Mouse (Mus musculus) megakaryocyte-erythroid progenitor cell, adult 5-6 weeks (primary cell): ENCODE results near the gene Spock2. TPM values are rescaled to one million over a fixed set of nuclear protein-coding genes. Genes with fewer than 3 reads are reported as not detected.
"Not testable (repeated sequence)": the region's sequence is repeated elsewhere in the genome, so short reads cannot be mapped to it uniquely, and the experiment has no call there.

Experiments used
- ATAC-seq: replicated peaks from 2 replicates; pipeline ENCODE4 v1.8.0; 2016; ENCODE audit warnings: mild to moderate bottlenecking, inconsistent platforms; ENCODE audit not compliant: severe bottlenecking, poor library complexity, low FRiP score, low TSS enrichment
- total RNA-seq, 2 experiments: library from RNA; stranded (forward) in 1 of 2; stranded (reverse) in 1 of 2; fragments of 200-1000, 215-1000 nt in 1 of 2; fragments of >200 nt in 1 of 2; fragmentation: Nextera tagmentation in 1 of 2; gene quantifications; 2 replicates each; pipeline ENCODE4 v1.2.3; 2014 to 2017

Gene Spock2
- total RNA-seq, 2 experiments from 2014 or later: 0.11 to 0.33 TPM

GRCm38 (mm10) chr10:60106531-60107186 is 640 bp downstream of the Spock2 start:
- ATAC-seq: peak; percentile 26

GRCm38 (mm10) chr10:60107448-60107847 is 1.4 kb downstream of the Spock2 start:
- ATAC-seq: no peak

DNA sequence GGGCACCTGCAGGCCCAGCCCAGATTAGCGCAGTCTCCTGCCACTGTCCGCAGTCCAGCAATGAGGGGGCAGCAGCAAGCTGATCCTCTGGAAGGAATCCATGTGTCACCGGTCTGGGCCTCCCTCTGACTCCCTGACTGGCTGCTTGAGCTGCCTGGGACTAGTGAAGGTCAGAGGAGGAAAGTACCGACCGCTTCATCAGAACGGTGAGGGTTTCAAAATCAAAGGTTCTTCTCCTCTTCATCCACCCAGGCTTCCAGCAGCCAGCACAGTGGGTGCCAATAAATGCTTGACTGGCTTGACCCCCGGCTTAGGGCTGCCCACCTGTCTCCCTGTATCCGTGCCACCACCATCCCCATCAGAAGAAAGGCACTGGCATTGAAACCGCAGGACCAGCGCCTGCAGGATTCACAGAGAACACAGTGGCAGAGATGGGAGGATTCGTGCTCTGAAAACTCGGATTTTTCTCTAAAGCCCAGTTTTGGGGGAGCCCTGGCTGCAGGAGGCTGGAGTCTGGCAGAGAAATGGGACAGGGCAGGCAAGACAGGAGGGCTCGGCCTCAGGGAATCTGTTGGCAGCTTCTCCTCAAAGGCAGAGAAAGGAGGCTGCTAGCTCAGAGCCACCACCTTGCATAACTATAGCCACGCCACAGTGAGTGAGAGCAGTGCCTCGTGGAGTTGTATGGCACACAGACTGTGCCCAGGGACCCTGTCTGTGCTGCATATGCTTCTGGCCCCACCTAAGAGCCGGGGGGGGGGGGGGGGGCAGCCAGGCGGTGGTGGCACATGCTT is 2.5 kb downstream of the Spock2 start:
- ATAC-seq: no peak

GRCm38 (mm10) chr10:60109336-60109735 is 3.3 kb downstream of the Spock2 start:
- no peak for ATAC-seq

GRCm38 (mm10) chr10:60109989-60110388 is 4.0 kb downstream of the Spock2 start:
- no peak for ATAC-seq

DNA sequence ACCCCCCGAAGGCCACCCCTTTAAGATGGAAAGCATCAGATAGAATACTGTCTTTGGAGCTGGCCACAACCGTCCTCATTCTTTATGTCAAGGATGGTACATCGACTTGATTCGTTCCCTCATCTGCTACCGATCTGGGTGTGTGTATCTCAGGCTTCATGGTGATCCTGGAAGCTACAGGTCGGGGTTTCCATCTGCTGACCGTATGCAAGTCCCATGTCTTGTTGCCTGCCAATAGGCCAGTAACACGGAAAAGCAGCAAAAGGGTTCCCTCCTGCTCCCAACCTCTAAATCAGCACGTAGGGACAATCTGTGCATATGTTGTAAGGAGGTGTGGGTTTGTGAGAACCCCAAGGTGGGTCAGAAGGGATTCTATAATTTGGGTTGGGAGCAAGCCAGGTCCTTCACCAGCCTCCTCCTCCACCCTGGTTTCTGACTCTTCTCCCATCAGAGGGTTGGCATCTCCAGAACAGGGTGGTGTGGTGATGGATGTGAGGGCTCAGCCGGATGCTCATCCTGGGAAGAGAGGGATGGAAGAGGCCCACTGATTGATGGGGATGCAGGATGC is 5.0 kb downstream of the Spock2 start:
- no peak for ATAC-seq

- ATAC-seq: no peak
These were observed 8.1 kb downstream of the Spock2 start for GRCm38 (mm10) chr10:60113965-60114690.

DNA sequence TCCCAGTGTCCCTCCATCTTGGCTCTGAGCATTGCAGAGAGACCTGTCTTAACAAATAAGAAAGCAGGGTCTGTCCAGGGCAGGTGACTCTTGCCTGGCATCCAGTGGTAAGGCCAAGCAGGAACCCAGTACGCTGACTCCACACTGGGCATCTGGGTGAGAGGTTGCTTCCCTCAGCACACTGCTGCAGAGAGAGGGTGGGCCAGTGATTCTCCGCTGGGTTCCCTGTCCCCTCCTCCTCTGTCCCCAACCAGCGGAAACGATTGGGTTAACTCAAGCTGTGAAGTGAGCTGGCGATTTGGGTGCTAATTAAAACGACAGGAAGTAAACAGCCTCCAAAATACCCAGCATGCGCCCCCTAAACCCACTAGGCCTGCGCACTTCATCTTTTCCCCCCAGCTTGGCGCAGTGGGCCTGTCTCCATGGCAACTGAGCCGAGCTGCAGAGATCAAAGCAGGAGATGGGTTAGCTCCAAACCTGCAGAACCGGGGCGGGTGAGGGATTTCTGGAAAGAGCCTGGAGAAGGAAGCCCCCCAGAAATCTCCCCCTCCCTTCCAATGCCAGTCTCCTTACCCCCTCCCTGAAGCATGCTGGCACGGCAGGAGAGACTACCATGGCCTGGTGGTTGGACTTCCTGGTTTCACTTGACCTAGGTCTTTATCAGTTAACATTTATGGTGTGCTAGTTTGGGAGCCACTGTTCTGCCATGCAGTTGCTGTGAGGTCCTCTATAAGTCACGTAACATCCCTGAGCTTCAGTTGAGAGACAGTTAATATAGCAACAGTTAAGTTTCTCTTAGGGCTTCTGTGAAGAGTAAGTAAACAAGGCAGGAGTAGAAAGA is 9.5 kb downstream of the Spock2 start:
- ATAC-seq: 0 out of 2 replicates have a peak, but pooled peaks have one; percentile 18

- ATAC-seq: no peak
These were observed 11.0 kb downstream of the Spock2 start for GRCm38 (mm10) chr10:60116997-60117396.

DNA sequence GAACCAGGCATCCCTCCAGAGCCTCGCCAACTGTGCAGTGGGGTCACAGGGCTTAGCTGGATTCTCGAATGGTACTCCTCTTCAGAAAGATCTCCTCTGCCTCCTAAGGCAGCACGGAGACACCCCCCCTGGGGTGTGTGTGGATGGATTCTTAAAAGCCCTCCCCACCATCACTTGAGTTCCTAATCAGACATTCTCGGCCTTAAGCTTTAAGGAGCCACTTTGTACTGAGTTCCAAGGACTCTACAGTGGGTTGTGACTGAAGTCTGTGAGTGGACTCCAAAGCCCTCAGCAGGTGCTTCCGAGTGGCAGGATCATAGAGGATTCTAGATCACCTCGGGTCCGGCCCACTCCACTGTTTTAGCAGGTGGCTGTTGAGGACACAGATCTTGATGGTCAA is 12.4 kb downstream of the Spock2 start:
- no peak for ATAC-seq

- no peak for ATAC-seq
These were observed 14.6 kb downstream of the Spock2 start for GRCm38 (mm10) chr10:60120630-60121029.

DNA sequence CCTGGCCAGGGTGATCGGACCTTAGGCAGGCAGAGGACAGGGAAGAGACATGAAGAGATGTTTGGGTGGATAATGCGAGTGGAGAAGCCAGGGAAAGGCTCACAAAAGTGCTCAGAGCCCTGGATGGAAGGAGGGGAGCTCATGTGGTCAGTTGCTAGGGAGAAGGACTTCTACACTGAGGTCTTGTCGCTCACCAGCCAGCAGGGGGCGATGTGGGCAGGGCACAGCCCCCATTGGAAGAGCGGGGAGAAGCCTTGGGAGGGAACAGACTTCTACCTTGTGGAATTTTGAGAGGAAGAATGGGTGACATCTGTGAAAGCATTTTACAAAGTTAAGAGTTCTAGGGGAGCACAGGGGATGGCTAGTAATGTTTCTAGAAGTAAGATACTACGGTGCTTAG is 18.1 kb downstream of the Spock2 start:
- no peak for ATAC-seq

DNA sequence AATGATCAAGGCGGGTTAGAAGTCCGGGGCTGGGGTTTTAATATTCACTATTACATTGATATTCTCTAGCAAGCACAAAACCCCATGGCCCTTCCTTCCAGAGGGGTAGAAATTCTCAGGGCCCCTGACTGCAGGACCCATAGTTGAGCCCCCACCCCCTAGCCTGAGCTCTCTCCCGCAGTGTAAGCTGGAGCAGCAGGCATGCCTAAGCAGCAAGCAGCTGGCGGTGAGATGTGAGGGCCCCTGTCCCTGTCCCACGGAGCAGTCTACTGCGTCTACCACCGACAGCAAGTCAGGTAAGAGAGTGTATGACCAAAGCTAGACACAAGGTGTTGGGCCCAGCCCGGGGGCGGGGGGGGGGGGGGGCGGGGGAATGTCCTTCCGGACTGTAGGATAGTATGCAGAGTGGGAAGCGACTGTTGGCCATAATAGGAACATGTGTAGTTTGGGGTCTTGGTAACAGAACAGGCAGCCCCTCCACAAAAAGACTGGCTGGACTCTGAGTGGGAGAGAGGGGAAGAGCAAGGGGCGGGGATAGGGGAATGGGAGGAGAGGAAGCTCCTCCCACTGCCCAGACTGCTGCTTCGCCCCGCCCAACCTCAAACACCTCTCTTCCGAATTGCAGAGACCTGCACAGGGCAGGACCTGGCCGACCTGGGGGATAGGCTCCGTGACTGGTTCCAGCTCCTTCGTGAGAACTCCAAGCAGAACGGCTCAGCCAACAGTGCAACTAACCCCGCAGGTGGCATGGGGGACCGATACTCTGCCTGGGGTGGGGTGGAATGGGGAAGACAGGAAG is 19.7 kb downstream of the Spock2 start:
- peak; percentile 71 for ATAC-seq

- ATAC-seq: no peak
These were observed 22.3 kb downstream of the Spock2 start for GRCm38 (mm10) chr10:60128287-60128686.

DNA sequence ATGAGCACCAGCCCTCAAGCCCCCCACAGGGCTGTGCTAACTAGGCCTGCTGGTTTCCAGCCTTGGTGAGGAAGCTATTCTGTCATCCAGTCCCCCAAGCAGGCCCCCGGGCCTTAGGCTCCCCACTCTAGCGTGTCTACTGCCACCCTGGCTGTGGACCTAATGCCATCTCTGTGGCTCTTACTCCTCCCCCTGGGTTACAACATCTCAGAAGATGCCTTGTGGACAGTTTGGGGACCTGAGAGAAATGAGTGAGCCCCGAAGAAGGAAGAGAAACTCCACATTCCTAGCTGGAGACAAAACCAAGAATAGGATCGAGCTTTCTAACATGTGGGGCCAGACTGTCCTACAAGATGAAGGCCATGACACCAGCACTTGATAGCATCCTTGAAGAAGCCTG is 24.5 kb downstream of the Spock2 start:
- ATAC-seq: no peak

DNA sequence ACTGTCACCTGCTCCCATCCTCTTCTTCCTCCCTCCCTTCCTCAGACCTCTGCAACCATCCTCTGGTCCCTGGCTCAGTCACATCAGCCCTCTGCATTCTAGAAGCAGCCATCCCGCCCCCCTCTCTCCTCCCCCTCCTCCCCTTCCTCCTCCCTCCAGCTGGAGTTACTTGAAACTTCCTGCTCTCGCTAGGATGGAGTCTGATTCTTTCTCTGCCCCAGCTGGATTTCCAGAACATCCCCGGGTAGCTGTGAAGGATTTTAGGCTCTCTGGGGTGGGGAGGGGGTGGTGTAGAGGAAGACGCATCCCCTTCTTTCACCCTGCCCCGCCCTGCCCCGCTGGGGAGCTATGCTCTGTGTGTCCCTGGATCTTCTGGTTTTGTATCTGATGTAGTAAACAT is 27.5 kb downstream of the Spock2 start:
- ATAC-seq: no peak

- no peak for ATAC-seq
These were observed 28.2 kb downstream of the Spock2 start for GRCm38 (mm10) chr10:60134201-60134600.

DNA sequence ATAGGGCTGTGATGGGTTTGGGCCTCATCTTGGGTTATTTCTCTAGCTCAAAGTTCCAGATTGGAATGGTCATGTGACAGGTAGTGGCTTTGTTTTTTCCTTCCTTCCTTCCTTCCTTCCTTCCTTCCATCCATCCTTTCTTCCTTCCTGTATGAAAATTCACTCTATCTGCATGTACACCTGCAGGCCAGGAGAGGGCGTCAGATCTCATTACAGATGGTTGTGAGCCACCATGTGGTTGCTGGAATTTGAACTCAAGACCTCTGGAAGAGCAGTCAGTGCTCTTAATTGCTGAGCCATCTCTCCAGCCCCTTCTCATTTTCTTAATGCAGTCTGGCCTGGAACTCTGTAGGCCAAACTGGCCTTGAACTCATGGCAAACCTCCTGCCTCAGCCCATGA is 30.0 kb downstream of the Spock2 start:
- not testable (repeated sequence) for ATAC-seq
